Mouse (Mus musculus) spleen, embryonic (tissue): ENCODE measurements at regions not wholly inside any gene's neighbourhood (a gene's known extent, or its start where the extent isn't known, plus 50 kb on each side); places are given as distances from the start of the nearest gene placed in this dataset.

ENCODE experiments used
- CTCF ChIA-PET: fragments of 350-600 bp; sonication (Branson Sonifier 250); formaldehyde crosslinking; loops from one replicate; lab custom pipeline; 2022; lab: Charles Lee

DNA sequence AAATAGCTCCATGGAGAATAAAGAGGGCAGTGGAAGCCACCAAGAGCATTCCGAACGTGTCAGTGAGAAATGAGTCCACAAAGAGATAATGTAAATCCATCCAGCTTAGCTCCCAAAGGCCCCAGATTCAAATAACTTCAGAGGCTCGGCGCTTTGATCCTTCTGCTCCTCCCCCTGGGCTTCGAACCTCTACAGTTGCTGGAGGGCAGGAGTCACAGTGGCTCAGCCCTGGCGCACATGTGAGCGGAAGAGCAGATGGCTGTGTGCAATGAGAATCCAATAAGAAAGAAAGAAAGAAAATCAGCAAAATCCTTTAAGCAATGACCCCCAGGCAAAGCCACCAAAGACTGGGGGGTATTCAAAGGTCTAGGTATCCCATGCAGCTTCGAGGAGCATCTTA, 109.6 kb downstream of the Dyrk2 start:
- CTCF ChIA-PET, result interaction anchor here (0.7 kb wide), 1 partner anchor 35 kb away, joined by 3 read pairs; no protein-coding TSS in a partner anchor

DNA sequence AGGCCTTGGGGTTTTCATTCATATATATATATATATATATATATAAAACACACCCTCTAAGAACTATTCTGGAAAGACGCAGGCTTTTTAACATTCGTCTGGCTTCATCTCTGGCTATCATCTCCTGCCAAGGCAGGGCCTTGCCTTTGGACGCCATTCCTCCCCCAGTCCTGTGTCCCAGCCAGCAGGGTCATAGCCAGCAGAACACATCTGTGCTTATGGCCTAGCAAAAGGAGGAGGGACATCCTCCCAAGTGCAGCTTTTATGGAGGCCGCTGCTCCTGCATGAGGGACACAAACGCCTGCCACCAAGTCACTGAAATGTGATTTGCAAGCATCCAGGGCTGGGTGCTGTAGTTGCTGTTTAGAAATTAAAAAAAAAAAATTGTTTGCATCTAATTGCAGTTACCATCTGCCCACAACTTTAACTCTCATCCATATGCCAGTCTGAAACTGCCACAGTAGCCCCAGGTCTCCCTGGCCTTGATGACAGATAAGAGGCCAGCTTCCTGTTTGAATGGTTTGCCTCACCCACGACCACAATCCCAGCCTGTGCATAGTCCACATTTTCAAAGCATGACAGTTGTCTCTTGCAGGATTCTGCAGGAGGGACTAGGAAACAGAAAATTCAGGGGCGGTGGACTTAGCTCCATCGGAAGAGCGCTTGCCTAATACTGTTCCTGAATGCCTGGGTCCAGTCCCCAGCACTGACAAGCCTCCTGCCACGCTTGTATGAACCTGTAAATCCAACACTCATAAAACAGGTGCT, 108.7 kb downstream of the Dyrk2 start:
- CTCF ChIA-PET, result interaction anchor here (0.7 kb wide), 1 partner anchor 35 kb away, joined by 3 read pairs; no protein-coding TSS in a partner anchor

- CTCF ChIA-PET, result no interaction called here
Measured at GRCm38 (mm10) chr10:118765051-118765450, 105.0 kb downstream of the Dyrk2 start.

DNA sequence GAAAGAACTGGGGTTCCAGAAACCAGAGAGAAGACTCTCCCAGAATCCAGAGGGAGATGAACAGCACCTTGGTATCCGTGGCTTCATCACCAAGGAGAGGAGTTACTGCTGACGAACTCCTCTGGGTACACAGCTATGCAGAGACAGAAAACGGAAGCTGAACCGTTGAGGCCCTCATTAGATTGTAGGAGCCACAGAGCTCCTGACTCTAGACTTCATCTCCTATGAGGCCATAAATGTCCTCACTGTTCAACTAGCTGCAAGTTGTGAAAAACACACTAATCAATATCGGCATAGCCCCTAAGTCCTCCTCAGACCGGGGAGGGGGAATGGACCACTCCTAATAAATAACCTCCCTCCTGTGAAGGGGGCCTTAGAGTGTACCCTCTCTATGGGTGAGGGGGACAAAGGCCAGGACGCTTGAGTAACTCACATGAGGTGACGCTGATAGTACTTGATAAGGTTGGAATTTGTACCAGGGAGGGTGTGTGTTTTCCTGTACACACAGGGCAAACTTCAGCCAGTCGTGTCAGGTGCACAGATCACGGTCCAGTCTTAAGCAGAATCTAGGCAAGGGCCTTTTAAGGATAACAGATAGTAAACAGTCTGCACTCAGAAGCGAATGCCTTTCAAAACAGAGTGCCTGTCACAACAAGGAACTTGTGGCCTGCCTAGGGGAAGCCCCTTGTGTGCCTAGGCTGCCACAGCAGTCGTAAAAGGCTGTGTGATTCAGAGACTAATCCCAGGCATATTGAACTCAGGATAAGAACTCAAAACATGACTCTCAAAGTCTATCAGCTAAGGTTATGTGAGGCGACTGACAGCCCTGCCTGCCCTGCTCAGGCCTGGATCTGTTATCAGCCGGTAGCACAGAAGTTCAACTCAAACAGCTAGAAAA, 104.2 kb downstream of the Dyrk2 start:
- CTCF ChIA-PET, result no interaction called here

- CTCF ChIA-PET, result no interaction called here
Measured at GRCm38 (mm10) chr10:118766826-118767225, 103.2 kb downstream of the Dyrk2 start.

DNA sequence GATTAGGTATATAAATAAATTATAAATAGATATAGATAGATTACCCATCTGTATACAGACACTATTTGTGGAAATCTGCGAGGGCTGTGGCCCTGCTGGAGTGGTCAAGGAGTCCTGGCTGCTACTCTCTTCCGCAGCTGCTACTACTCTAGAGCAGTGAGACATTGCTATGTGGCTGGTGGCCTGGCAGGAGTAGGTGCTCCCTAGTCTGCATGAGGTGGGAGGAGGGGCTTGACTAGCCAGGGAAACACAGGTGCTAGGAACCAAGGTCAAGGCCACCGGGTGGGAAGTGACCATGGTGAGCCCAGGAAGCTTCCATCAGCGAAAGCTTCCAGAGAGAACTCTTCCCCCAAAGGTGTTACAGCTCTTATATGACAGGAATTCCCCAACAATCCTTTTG, 100.3 kb downstream of the Dyrk2 start:
- CTCF ChIA-PET, result no interaction called here

DNA sequence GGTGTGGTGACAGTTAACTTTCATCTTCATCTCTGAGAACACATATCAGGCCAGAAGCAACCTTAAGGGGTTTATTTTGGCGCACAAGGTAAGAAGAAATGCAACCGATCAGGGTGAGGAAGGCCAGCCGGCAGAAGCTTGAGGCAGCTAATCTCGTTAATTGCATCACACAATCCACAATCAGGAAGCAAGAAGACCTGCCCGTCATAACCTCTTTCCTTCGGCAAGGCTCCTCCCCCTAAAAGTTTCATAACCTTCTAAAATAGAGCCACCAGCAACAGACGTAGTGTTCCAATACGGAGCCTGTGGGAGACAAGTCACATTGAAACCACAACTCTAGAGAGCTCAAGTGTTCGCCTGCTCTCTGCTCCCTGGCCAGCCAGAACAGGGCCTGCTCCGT, 91.4 kb downstream of the Dyrk2 start:
- CTCF ChIA-PET, result no interaction called here

GRCm38 (mm10) chr10:118780831-118781569, 89.0 kb downstream of the Dyrk2 start:
- CTCF ChIA-PET, result interaction anchor here (0.9 kb wide), 1 partner anchor 178 kb away, joined by 4 read pairs; no protein-coding TSS in a partner anchor

- CTCF ChIA-PET, result interaction anchor here (0.8 kb wide), 1 partner anchor 427 kb away, joined by 5 read pairs; no protein-coding TSS in a partner anchor
Measured at GRCm38 (mm10) chr10:118781811-118782232, 88.2 kb downstream of the Dyrk2 start.

DNA sequence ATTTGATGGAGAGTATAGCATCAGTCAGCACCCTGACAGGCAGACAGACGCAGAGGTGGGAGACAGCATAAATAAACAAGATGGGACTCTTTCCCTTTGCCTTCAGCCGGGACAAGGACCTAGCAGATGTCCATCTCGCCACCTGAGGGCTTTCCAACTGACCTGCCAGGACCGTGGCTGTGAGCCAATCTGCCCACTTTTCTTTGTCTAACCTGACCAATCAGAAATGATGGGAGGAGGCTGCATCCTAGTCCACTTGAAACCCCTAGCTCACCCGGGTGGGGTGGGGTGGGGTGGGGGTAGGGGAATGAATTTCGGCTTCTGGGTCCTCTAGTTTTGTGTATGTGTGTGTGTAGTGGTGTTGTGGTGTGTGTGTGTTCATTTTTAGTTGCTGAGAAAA, 87.4 kb downstream of the Dyrk2 start:
- CTCF ChIA-PET, result interaction anchor here (0.8 kb wide), 1 partner anchor 426 kb away, joined by 5 read pairs; no protein-coding TSS in a partner anchor

- CTCF ChIA-PET, result interaction anchor here (0.7 kb wide), 1 partner anchor 931 kb away, joined by 3 read pairs; no protein-coding TSS in a partner anchor
Measured at GRCm38 (mm10) chr10:118787280-118787690, 82.7 kb downstream of the Dyrk2 start.

GRCm38 (mm10) chr10:118792352-118793100, 77.5 kb downstream of the Dyrk2 start:
- CTCF ChIA-PET, result interaction anchor here (0.6 kb wide), 1 partner anchor 86 kb away, joined by 5 read pairs; no protein-coding TSS in a partner anchor

- CTCF ChIA-PET, result no interaction called here
Measured at GRCm38 (mm10) chr10:118793794-118794193, 76.2 kb downstream of the Dyrk2 start.

DNA sequence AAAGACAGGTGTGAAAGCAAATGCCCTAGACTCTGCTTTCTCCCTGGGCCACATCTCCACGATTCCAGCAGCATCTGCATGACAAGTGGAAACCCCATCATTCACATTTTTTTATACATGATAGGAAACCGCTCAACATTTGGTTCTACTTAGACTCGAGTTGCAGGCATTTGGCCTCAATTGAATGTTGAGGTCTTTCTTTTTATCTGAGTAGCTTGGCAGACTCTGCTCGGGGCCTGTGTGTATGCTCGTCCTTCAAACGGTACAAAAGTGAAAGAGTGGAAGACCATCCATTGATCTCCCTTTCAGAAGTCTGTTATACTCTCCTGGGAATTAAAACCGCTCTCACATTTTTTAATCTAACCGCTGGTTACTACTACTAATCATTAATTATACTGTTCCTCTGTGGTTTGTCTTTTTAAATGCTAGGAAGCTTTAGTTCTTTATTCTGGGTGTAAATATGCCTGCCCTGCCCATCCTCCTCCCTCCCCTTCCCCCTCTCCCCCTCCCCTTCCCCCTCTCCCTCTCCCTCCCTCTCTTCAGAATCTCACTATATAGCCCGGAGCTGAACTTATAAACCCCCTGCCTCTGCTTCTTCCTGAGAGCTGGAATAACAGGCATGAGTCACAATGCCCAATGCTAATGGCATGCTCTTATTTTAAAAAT, 75.5 kb downstream of the Dyrk2 start:
- CTCF ChIA-PET, result no interaction called here

GRCm38 (mm10) chr10:118795061-118795407, 75.0 kb downstream of the Dyrk2 start:
- CTCF ChIA-PET, result interaction anchor here (0.6 kb wide), 1 partner anchor 425 kb away, joined by 4 read pairs; no protein-coding TSS in a partner anchor

DNA sequence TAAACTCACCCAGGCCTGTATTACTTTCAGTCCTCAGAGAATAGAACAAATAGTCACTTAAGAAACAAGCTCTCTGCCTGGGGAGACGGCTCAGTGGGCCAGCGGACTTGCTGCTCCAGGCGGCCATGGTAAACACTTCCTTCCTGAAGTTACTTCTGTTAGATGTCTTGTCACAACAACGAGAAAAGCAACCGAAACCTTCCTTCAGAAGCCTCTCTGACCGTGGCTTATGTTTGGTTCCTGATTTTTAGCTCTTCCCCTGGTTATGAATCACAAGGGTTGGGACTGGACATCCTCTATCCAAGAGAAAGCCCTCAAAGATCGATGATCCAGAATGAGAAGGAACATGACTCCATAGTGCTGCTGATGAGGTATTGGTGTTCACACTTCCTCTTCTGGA, 73.5 kb downstream of the Dyrk2 start:
- CTCF ChIA-PET, result interaction anchor here (0.6 kb wide), 1 partner anchor 66 kb away, joined by 3 read pairs; no protein-coding TSS in a partner anchor

DNA sequence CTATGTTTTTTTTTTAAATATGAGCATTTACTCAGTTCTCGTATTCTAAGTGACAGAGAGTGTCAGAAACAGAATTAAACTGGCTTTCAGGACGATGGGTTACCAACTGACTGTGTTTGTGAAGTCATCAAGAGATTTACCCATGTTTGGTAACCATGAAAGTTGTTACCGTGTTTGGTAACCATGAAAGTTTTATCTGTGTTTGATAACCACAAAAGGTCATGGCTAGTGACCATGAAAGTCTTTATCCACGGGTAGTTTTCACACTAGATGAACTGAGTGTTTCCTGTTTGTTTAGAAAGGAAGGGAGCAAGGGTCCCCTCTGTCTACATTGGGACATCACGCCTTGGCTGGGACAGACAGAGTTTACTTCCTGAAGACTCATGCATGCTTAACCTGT, 72.8 kb downstream of the Dyrk2 start:
- CTCF ChIA-PET, result interaction anchor here (0.6 kb wide), 1 partner anchor 65 kb away, joined by 3 read pairs; no protein-coding TSS in a partner anchor

- CTCF ChIA-PET, result no interaction called here
Measured at GRCm38 (mm10) chr10:118799767-118800166, 70.2 kb downstream of the Dyrk2 start.

DNA sequence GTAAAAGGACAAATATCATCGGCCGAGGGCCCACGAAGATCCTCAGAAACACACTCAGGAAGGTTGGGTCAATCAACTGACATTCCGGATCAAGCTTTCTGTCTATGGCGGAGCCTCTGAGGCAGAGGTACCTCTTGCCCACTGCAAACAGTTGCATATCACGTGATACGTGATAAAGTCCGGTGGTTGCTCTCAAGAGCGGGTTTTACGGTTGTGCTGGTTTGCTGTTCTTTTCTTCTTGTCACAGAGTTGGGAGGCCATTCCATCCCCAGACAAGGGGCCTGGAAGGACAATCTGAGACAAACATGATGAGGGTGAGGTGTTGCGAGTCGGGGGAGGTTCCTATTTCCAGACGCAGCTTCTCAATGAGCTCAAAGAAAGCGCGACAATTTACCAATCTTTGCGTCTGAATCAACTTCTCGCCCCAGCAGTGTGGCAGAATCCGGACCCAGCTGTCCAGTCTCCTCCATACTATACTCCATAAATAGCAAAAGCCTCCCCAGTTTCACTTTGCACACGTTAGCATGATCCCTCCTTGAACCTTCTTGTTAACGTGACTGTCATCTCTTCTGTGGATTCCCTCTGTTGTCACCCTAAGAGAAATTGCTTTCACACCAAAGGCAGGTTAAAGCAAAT, 66.0 kb downstream of the Dyrk2 start:
- CTCF ChIA-PET, result no interaction called here
